Mouse (Mus musculus) embryonic facial prominence, embryonic 11.5 days (tissue): ENCODE data around the gene Mrs2. TPM values are rescaled to one million over a fixed set of nuclear protein-coding genes. Genes with fewer than 3 reads are reported as not detected.
A peak's percentile ranks its signal among the peaks of the same experiment; 100 is the strongest.
"Not testable (repeated sequence)": the region's sequence is repeated elsewhere in the genome, so short reads cannot be mapped to it uniquely, and the experiment has no call there.

ENCODE experiments used
- ATAC-seq: fragments of 200-750 bp; cut with Nextera tagmentation; replicated peaks from 2 replicates; pipeline ENCODE4 v1.8.0; 2017; ENCODE audit warnings: low read depth; ENCODE audit not compliant: insufficient number of reproducible peaks, low FRiP score, low TSS enrichment
- DNase-seq: peaks from one replicate; pipeline ENCODE4 v3.0.0-alpha.2; 2015; ENCODE audit warnings: low spot score
- H3K27ac ChIP-seq: fragments of 300-500 bp; sonication (generic); replicated peaks from 2 replicates; pipeline ENCODE4 v1.5.1; 2014; ENCODE audit warnings: mild to moderate bottlenecking, low read depth, low read length, control low read depth
- H3K27me3 ChIP-seq: fragments of 300-500 bp; sonication (generic); 2 replicates; pipeline ENCODE4 v1.6.1; 2014; ENCODE audit warnings: mild to moderate bottlenecking, low read length, moderate library complexity, mixed read lengths; ENCODE audit not compliant: control insufficient read depth, insufficient read depth
- H3K36me3 ChIP-seq: fragments of 300-500 bp; sonication (generic); replicated peaks from 2 replicates; pipeline ENCODE4 v1.6.1; 2014; ENCODE audit warnings: low read depth, mild to moderate bottlenecking, low read length, moderate library complexity, mixed read lengths; ENCODE audit not compliant: control insufficient read depth, insufficient read depth
- H3K4me1 ChIP-seq: fragments of 300-500 bp; sonication (generic); 2 replicates; pipeline ENCODE4 v1.6.1; 2014; ENCODE audit warnings: low read length, mixed read lengths; ENCODE audit not compliant: control insufficient read depth, insufficient read depth
- H3K4me2 ChIP-seq: fragments of 300-500 bp; sonication (generic); 2 replicates; pipeline ENCODE4 v1.6.1; 2014; ENCODE audit warnings: low read depth, mild to moderate bottlenecking, control low read depth, low read length, moderate library complexity
- H3K4me3 ChIP-seq: fragments of 300-500 bp; sonication (generic); 2 replicates; pipeline ENCODE4 v1.5.1; 2014; ENCODE audit warnings: low read depth, low read length, control low read depth
- H3K9ac ChIP-seq: fragments of 300-500 bp; sonication (generic); replicated peaks from 2 replicates; pipeline ENCODE4 v1.6.1; 2014; ENCODE audit warnings: mild to moderate bottlenecking, control low read depth, low read length
- H3K9me3 ChIP-seq: fragments of 300-500 bp; sonication (generic); replicated peaks from 2 replicates; pipeline ENCODE4 v1.6.1; 2016; ENCODE audit warnings: mild to moderate bottlenecking, low read length, inconsistent platforms, mixed read lengths; ENCODE audit not compliant: control insufficient read depth
- WGBS: fragments of 180-500 bp; shearing (Covaris S2); extraction: QIAGEN DNeasy Blood & Tissue Kit; methylation state at CpG from one replicate; pipeline ENCODE4 v1.1.7; 2014; 5-methylcytosine and 5-hydroxymethylcytosine counted together
- polyA plus RNA-seq: library from polyadenylated mRNA; unstranded; fragments of >200 nt; fragmentation: Nextera tagmentation; extraction: Ambion mirVana; gene quantifications from 2 replicates; pipeline ENCODE4 v1.2.1, GENCODE M21; 2014

The Mrs2 gene
- polyA plus RNA-seq, 1 experiment from 2014 or later = 29.2 TPM

- no peak for ATAC-seq
- H3K27ac ChIP-seq = no peak overlapping the region
Observed at GRCm38 (mm10) chr13:24977820-24978342, 42.3 kb downstream of the Mrs2 start.

GRCm38 (mm10) chr13:24976384-24976783, 43.8 kb downstream of the Mrs2 start:
- no peak overlapping the region for H3K4me3 ChIP-seq
- H3K36me3 ChIP-seq = no peaks in the 10 kb centered on the region
- no peaks in the 10 kb centered on the region for H3K9me3 ChIP-seq
- H3K27me3 ChIP-seq = no peaks in the 10 kb centered on the region
- H3K27ac ChIP-seq = no peak overlapping the region
- ATAC-seq (no peak), DNase-seq (no peak)
- no peaks in the 10 kb centered on the region for H3K4me1 ChIP-seq
- WGBS = 69% methylated on average over 4 of the region's 4 CpGs
- H3K4me2 ChIP-seq = no peak overlapping the region
- H3K9ac ChIP-seq = no peak overlapping the region

More at GRCm38 (mm10) chr13:24977820-24978342, 42.3 kb downstream of the Mrs2 start:
- Histone ChIP-seq H3K9me3 (no peaks in the 10 kb centered on the region), H3K4me2 (no peak overlapping the region), H3K4me3 (no peak overlapping the region), H3K36me3 (no peaks in the 10 kb centered on the region), H3K27me3 (no peaks in the 10 kb centered on the region), H3K9ac (no peak overlapping the region), H3K4me1 (no peaks in the 10 kb centered on the region)
- 87% methylated on average over 5 of the region's 5 CpGs for WGBS
- DNase-seq = no peak

GRCm38 (mm10) chr13:24971776-24972175, 48.4 kb downstream of the Mrs2 start:
- DNase-seq, H3K4me1 ChIP-seq, H3K4me3 ChIP-seq, H3K27me3 ChIP-seq, H3K27ac ChIP-seq, H3K9ac ChIP-seq, ATAC-seq, H3K4me2 ChIP-seq, H3K9me3 ChIP-seq, H3K36me3 ChIP-seq: not testable (repeated sequence)
- WGBS = 92% methylated on average over 3 of the region's 3 CpGs

- H3K36me3 ChIP-seq = no peaks in the 10 kb centered on the region
- H3K9me3 ChIP-seq = no peaks in the 10 kb centered on the region
- no peak overlapping the region; the same call in 1 of the 2 replicates for H3K9ac ChIP-seq
- H3K4me1 ChIP-seq = no peaks in the 10 kb centered on the region
- WGBS = 29% methylated on average over 5 of the region's 5 CpGs
- H3K27ac ChIP-seq = no peak overlapping the region
- no peak overlapping the region for H3K4me2 ChIP-seq
- ATAC-seq (no peak), DNase-seq (no peak)
- H3K4me3 ChIP-seq = no peak overlapping the region; the same call in 1 of the 2 replicates
- H3K27me3 ChIP-seq = no peaks in the 10 kb centered on the region
Observed at GRCm38 (mm10) chr13:24965846-24966201, 54.4 kb downstream of the Mrs2 start.

- Histone ChIP-seq H3K4me1 (no peaks in the 10 kb centered on the region), H3K27ac (no peak overlapping the region), H3K36me3 (no peaks in the 10 kb centered on the region), H3K4me3 (no peak overlapping the region; the same call in 1 of the 2 replicates), H3K27me3 (no peaks in the 10 kb centered on the region), H3K9me3 (no peaks in the 10 kb centered on the region), H3K4me2 (peak overlapping the region; percentile 39), H3K9ac (no peak overlapping the region; the same call in 1 of the 2 replicates)
- ATAC-seq (no peak), DNase-seq (peak; percentile 41)
- WGBS = 19% methylated on average over 15 of the region's 15 CpGs
Observed at GRCm38 (mm10) chr13:24965130-24965845, 54.9 kb downstream of the Mrs2 start.

- WGBS = 85% methylated on average over 8 of the region's 8 CpGs
- H3K4me1 ChIP-seq = no peaks in the 10 kb centered on the region
- no peak for ATAC-seq
- H3K4me3 ChIP-seq = no peak overlapping the region
- H3K27me3 ChIP-seq = no peaks in the 10 kb centered on the region
- H3K9ac ChIP-seq = no peak overlapping the region
- H3K9me3 ChIP-seq = no peaks in the 10 kb centered on the region
- DNase-seq = no peak
- no peak overlapping the region for H3K4me2 ChIP-seq
- no peaks in the 10 kb centered on the region for H3K36me3 ChIP-seq
- H3K27ac ChIP-seq = no peak overlapping the region
Observed at GRCm38 (mm10) chr13:24962119-24962518, 58.1 kb downstream of the Mrs2 start.

- no peak overlapping the region for H3K4me2 ChIP-seq
- ATAC-seq (no peak), DNase-seq (no peak)
- no peaks in the 10 kb centered on the region for H3K9me3 ChIP-seq
- no peak overlapping the region for H3K27ac ChIP-seq
- H3K4me1 ChIP-seq = no peaks in the 10 kb centered on the region
- no peaks in the 10 kb centered on the region for H3K36me3 ChIP-seq
- no peaks in the 10 kb centered on the region for H3K27me3 ChIP-seq
- H3K4me3 ChIP-seq = no peak overlapping the region
- WGBS = 77% methylated on average over 3 of the region's 3 CpGs
- no peak overlapping the region for H3K9ac ChIP-seq
Observed at GRCm38 (mm10) chr13:24960084-24960483, 60.1 kb downstream of the Mrs2 start.

GRCm38 (mm10) chr13:24958671-24959070, 61.5 kb downstream of the Mrs2 start:
- H3K9ac ChIP-seq = no peak overlapping the region
- no peaks in the 10 kb centered on the region for H3K36me3 ChIP-seq
- no peaks in the 10 kb centered on the region for H3K9me3 ChIP-seq
- H3K27me3 ChIP-seq = no peaks in the 10 kb centered on the region
- DNase-seq = no peak
- no peak overlapping the region for H3K4me2 ChIP-seq
- no peaks in the 10 kb centered on the region for H3K4me1 ChIP-seq
- H3K27ac ChIP-seq = no peak overlapping the region
- no peak overlapping the region for H3K4me3 ChIP-seq
- ATAC-seq = no peak
- WGBS = 91% methylated on average over 11 of the region's 11 CpGs
